Mouse (Mus musculus): ENCODE data around the gene Fam174b. TPM values are rescaled to one million over a fixed set of nuclear protein-coding genes. Genes with fewer than 3 reads are reported as not detected.

Fam174b gene
- polyA plus RNA-seq, 1 experiment from 2014 or later: 116 TPM

DNA sequence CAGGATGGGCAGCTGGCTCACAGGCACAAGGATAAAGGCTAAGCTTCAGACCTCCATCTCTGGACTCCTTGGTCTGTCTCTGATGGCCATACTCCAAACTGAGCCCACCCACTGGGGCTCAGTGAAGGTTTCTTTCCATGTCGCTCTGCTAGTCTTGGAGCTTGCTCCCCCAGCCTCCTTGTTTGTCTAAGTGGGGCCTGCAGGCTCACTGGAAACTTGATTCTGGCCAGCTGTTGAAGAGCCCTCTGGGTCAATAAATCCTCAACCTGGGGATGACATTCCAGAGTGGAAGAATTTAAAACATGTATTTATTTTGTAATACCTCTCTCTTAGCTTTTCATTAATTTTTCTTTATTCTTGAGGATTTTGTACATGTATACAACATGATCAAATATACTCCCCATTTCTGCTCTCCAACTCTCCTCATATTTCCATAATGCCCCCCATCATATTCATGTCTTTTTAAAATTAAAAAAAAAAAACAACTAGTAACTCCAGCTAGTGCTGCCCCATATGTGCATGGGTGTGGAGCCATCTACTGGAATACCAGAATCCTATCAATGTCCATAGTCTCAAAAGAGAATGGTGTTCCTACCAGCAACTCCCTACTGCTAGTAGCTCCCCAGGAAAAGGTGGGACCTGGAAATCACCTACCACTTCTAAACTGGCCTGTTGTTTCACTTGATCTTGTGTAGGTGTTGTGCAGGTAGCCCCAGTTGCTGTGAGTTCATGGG lies 15.4 kb downstream of the Fam174b start:
- WGBS: 45% methylated on average over 1 of the region's 1 CpGs

DNA sequence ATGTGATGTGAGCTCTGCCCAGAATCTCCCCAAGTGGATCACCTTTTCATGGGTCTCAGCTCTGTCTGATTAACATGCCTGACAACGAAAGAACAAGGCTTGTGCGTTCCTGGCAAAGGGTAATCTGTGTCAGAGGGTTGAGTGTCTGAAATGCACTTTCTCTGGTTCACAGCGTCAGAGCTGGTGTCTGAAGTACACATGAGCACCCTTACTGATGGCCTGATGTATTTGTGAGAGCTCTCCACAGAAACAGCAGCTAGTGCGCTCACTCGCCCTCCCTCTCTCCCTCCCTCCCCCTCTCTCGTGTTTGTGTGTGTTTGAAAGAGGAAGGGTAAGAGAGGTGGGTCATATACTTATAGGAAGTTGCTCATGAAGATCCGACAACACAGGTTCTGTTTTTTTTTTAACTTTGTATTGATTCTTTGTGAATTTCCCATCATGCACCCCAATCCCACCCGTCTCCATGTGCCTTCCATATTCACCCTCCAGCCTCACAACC lies 21.6 kb downstream of the Fam174b start:
- Histone ChIP-seq H3K9ac (replicated peaks; ENCODE audit: low read depth) (no peak overlapping the region), H3K4me3 (ENCODE audit: low read depth, low read length) (no peak overlapping the region), H3K4me2 (replicated peaks; ENCODE audit: low read depth, low read length) (no peak overlapping the region), H3K27ac (ENCODE audit: low read length) (peak overlapping the region; percentile 66; the same call in 1 of the 2 replicates), H3K4me1 (ENCODE audit: insufficient read depth, low read depth, low read length) (no peaks in the 10 kb centered on the region; the same call in 1 of the 2 replicates), H3K36me3 (ENCODE audit: insufficient read depth, low read length) (no peaks in the 10 kb centered on the region), H3K27me3 (replicated peaks; ENCODE audit: insufficient read depth, low read length) (no peaks in the 10 kb centered on the region), H3K9me3 (ENCODE audit: low read length) (no peaks in the 10 kb centered on the region)
- 64% methylated on average over 8 of the region's 8 CpGs for WGBS
- peak; percentile 95 for ATAC-seq
- DNase-seq (ENCODE audit: low spot score): peak; percentile 86
- TF ChIP-seq EP300 (IDR thresholded peaks at IDR 0.05) (peak; percentile 97), CTCF (IDR thresholded peaks at IDR 0.05) (no peak)

More for the DNA sequence above, 15.4 kb downstream of the Fam174b start:
- peak; percentile 52; the same call in 1 of the 2 replicates for TF ChIP-seq EP300 (IDR thresholded peaks at IDR 0.05)
- peak; percentile 35 for TF ChIP-seq CTCF (IDR thresholded peaks at IDR 0.05)
- Histone ChIP-seq H3K36me3 (ENCODE audit: insufficient read depth, low read length) (no peaks in the 10 kb centered on the region), H3K4me1 (ENCODE audit: insufficient read depth, low read depth, low read length) (no peaks in the 10 kb centered on the region), H3K27ac (ENCODE audit: low read length) (peak overlapping the region; percentile 28), H3K4me2 (replicated peaks; ENCODE audit: low read depth, low read length) (no peak overlapping the region), H3K27me3 (replicated peaks; ENCODE audit: insufficient read depth, low read length) (no peaks in the 10 kb centered on the region), H3K9ac (replicated peaks; ENCODE audit: low read depth) (no peak overlapping the region), H3K4me3 (ENCODE audit: low read depth, low read length) (no peak overlapping the region), H3K9me3 (ENCODE audit: low read length) (no peaks in the 10 kb centered on the region)
- DNase-seq (ENCODE audit: low spot score) (no peak), ATAC-seq (peak; percentile 30; the same call in 1 of the 2 replicates)

DNA sequence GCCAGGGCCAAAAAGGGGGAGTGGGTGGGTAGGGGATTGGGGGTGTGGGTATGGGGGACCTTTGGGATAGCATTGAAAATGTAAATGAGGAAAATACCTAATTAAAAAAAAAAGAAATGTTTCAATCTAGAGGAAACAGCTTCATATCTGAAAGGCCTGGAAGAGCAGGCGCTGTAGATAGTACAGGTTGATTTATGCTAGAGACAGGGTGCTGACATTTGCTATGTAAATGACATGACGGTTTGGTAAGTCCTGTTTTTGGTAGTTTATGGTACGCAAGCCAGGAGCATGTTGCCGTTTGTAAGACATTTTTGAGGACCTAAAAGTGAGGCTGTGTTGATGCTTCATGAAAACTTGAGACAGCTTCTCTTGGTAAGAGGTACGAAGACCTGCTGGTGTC lies 24.6 kb downstream of the Fam174b start:
- H3K9ac ChIP-seq (replicated peaks; ENCODE audit: low read depth): no peak overlapping the region
- no peaks in the 10 kb centered on the region; the same call in 1 of the 2 replicates for H3K4me1 ChIP-seq (ENCODE audit: insufficient read depth, low read depth, low read length)
- no peak for TF ChIP-seq CTCF (IDR thresholded peaks at IDR 0.05)
- no peak for TF ChIP-seq EP300 (IDR thresholded peaks at IDR 0.05)
- ATAC-seq (no peak), DNase-seq (ENCODE audit: low spot score) (no peak)
- no peaks in the 10 kb centered on the region for H3K27me3 ChIP-seq (replicated peaks; ENCODE audit: insufficient read depth, low read length)
- H3K4me3 ChIP-seq (ENCODE audit: low read depth, low read length): no peak overlapping the region
- no peaks in the 10 kb centered on the region for H3K9me3 ChIP-seq (ENCODE audit: low read length)
- WGBS: 68% methylated on average over 5 of the region's 5 CpGs
- H3K36me3 ChIP-seq (ENCODE audit: insufficient read depth, low read length): no peaks in the 10 kb centered on the region
- H3K27ac ChIP-seq (ENCODE audit: low read length): no peak overlapping the region
- no peak overlapping the region for H3K4me2 ChIP-seq (replicated peaks; ENCODE audit: low read depth, low read length)

DNA sequence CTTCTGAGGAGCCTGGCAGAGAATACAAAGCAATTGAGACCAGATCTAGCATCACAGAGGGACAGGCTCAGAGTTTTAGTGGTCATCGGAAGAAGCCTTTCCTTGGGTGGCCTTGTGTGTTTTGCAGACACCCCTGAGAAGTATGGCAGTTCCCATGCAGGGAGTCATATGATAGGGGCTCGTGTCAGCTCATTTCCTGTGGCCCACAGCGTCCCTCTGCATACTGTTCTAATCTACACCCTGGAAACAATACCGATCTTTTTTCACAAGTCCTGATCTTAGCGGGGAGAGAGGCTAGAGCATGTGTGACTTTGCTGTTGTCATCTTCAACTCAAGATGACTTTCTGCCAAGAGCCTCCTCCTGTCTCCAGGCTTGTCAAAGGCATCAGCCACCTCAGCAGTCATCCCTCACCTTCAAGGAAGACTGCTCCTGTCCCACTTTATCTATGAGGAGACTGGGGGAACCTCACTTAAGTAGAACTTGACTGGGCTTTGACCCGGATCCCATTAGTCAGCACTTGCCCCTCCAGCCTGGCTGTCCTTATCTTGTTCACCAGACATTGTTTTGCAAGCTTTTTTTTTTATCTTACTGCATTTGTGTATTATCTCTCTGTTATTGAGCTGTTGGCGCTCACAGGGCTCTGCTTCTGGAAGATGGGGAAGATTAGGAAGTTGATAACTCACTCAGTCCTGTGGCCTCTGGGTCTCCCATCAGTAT lies 25.2 kb downstream of the Fam174b start:
- Histone ChIP-seq H3K36me3 (ENCODE audit: insufficient read depth, low read length) (no peaks in the 10 kb centered on the region), H3K9me3 (ENCODE audit: low read length) (no peaks in the 10 kb centered on the region), H3K27ac (ENCODE audit: low read length) (peak overlapping the region; percentile 4; the same call in 1 of the 2 replicates), H3K4me2 (replicated peaks; ENCODE audit: low read depth, low read length) (no peak overlapping the region), H3K4me3 (ENCODE audit: low read depth, low read length) (no peak overlapping the region), H3K27me3 (replicated peaks; ENCODE audit: insufficient read depth, low read length) (no peaks in the 10 kb centered on the region), H3K4me1 (ENCODE audit: insufficient read depth, low read depth, low read length) (no peaks in the 10 kb centered on the region; the same call in 1 of the 2 replicates), H3K9ac (replicated peaks; ENCODE audit: low read depth) (no peak overlapping the region)
- DNase-seq (ENCODE audit: low spot score): no peak
- ATAC-seq: no peak
- TF ChIP-seq CTCF (IDR thresholded peaks at IDR 0.05) (no peak), EP300 (IDR thresholded peaks at IDR 0.05) (no peak)
- 35% methylated on average over 7 of the region's 7 CpGs for WGBS

DNA sequence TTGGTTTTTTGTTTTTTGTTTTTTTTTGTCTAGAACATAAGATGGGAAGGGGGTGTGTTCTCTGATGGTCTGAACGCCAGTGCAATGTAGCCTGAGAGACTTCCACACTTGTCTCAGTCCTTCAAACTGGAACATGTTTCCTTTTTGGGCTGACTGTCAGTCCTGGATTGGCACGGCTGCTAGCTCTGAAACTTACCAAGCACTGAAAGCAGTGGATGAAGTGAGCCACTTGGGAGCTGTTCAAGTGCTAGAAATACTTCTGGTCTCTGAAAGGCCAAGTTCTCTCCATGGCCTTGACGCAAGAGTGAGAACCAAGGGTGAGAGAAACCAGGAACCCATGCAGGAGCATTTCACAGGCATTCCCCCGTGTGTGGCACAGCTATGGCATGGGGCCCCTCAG lies 29.1 kb downstream of the Fam174b start:
- Histone ChIP-seq H3K27ac (ENCODE audit: low read length) (peak overlapping the region; percentile 57; the same call in 1 of the 2 replicates), H3K36me3 (ENCODE audit: insufficient read depth, low read length) (no peaks in the 10 kb centered on the region), H3K4me2 (replicated peaks; ENCODE audit: low read depth, low read length) (no peak overlapping the region), H3K4me3 (ENCODE audit: low read depth, low read length) (no peak overlapping the region), H3K9ac (replicated peaks; ENCODE audit: low read depth) (no peak overlapping the region), H3K27me3 (replicated peaks; ENCODE audit: insufficient read depth, low read length) (no peaks in the 10 kb centered on the region), H3K4me1 (ENCODE audit: insufficient read depth, low read depth, low read length) (no peaks in the 10 kb centered on the region; the same call in 1 of the 2 replicates), H3K9me3 (ENCODE audit: low read length) (no peaks in the 10 kb centered on the region)
- ATAC-seq: peak; percentile 86
- WGBS: 60% methylated on average over 4 of the region's 4 CpGs
- TF ChIP-seq CTCF (IDR thresholded peaks at IDR 0.05) (no peak), EP300 (IDR thresholded peaks at IDR 0.05) (peak; percentile 83)
- peak; percentile 82 for DNase-seq (ENCODE audit: low spot score)

Measured in lung, postnatal 0 days (tissue).